Mouse (Mus musculus) heart, postnatal 36 days (tissue): Measurements from ENCODE around the gene Ppp1r12c. TPM values are rescaled to one million over a fixed set of nuclear protein-coding genes. Genes with fewer than 3 reads are reported as not detected.
A peak's percentile ranks its signal among the peaks of the same experiment; 100 is the strongest.
"Not testable (repeated sequence)": the region's sequence is repeated elsewhere in the genome, so short reads cannot be mapped to it uniquely, and the experiment has no call there.

Source experiments
- DNase-seq, 2 experiments: peaks; one replicate each; pipeline ENCODE4 v3.0.0; 2021 to 2022
- intact Hi-C: fragments of 180-260 bp; cut with DNase I; formaldehyde crosslinking; loops from one replicate; pipeline ENCODE4 v1.15.1; 2025
- total RNA-seq, 2 experiments: library from RNA; stranded (reverse); gene quantifications; 2 replicates each; pipeline ENCODE4 v1.2.3; 2021

Gene Ppp1r12c
- 10 to 100 TPM; 59.7 to 62.2 TPM for total RNA-seq

- intact Hi-C loops: no loop called here
- DNase-seq: peak; percentile 96 to 98
Observed at GRCm38 (mm10) chr7:4501558-4502397, at the start of gene Ppp1r12c. Gene Ppp1r12c (minus strand): TSS chr7:4501680.

- DNase-seq: no peak
- intact Hi-C loops: no loop called here
Observed at GRCm38 (mm10) chr7:4547221-4547641, 45.8 kb upstream of the Ppp1r12c start, which contains the start of gene Syt5. Gene Syt5 (minus strand): TSS chr7:4547541.

- peak; percentile 30 to 56 for DNase-seq
- intact Hi-C loops: no loop called here
Observed at GRCm38 (mm10) chr7:4546591-4547131, 45.2 kb upstream of the Ppp1r12c start.

- intact Hi-C loops: no loop called here
- no peak for DNase-seq
Observed at GRCm38 (mm10) chr7:4546050-4546449, 44.6 kb upstream of the Ppp1r12c start.

- DNase-seq: no peak
- intact Hi-C loops: no loop called here
Observed at GRCm38 (mm10) chr7:4542013-4542412, 40.5 kb upstream of the Ppp1r12c start.

- intact Hi-C loops: no loop called here
- no peak for DNase-seq
Observed at GRCm38 (mm10) chr7:4541344-4541743, 39.9 kb upstream of the Ppp1r12c start.

GRCm38 (mm10) chr7:4539019-4539418 is 37.5 kb upstream of the Ppp1r12c start:
- no peak for DNase-seq
- intact Hi-C loops: no loop called here

GRCm38 (mm10) chr7:4537181-4537580 is 35.7 kb upstream of the Ppp1r12c start:
- no peak for DNase-seq
- intact Hi-C loops: no loop called here

- intact Hi-C loops: no loop called here
- DNase-seq: no peak
Observed at GRCm38 (mm10) chr7:4536369-4536768, 34.9 kb upstream of the Ppp1r12c start.

GRCm38 (mm10) chr7:4532005-4532729 is 30.7 kb upstream of the Ppp1r12c start, which contains the start of gene Dnaaf3:
Gene Dnaaf3 (minus strand): TSS chr7:4532453.
- DNase-seq: peak in 1 of 2 experiments; percentile 45
- intact Hi-C loops: no loop called here

- DNase-seq, intact Hi-C loops: not testable (repeated sequence)
Observed at GRCm38 (mm10) chr7:4530166-4530565, 28.7 kb upstream of the Ppp1r12c start.

- intact Hi-C loops: no loop called here
- DNase-seq: no peak
Observed at GRCm38 (mm10) chr7:4527302-4527689, 25.8 kb upstream of the Ppp1r12c start.

- intact Hi-C loops: no loop called here
- DNase-seq: peak; percentile 77 to 81
Observed at GRCm38 (mm10) chr7:4526341-4527301, 25.1 kb upstream of the Ppp1r12c start.

- intact Hi-C loops: loop anchor here (1.0 to 2.0 kb wide), 2 partner anchors 46 to 93 kb away; no protein-coding TSS in a partner anchor
- DNase-seq: peak; percentile 60 to 68
Observed at GRCm38 (mm10) chr7:4524212-4524922, 22.9 kb upstream of the Ppp1r12c start, which contains the start of gene Tnni3. Gene Tnni3 (minus strand): TSS chr7:4524229.

- DNase-seq: no peak
- intact Hi-C loops: loop anchor here (1.0 to 2.0 kb wide), 2 partner anchors 45 to 92 kb away; no protein-coding TSS in a partner anchor
Observed at GRCm38 (mm10) chr7:4523205-4524130, 22.0 kb upstream of the Ppp1r12c start.

GRCm38 (mm10) chr7:4522292-4522691 is 20.8 kb upstream of the Ppp1r12c start:
- DNase-seq: no peak

GRCm38 (mm10) chr7:4521231-4522003 is 19.9 kb upstream of the Ppp1r12c start:
- peak in 1 of 2 experiments; percentile 41 for DNase-seq
- intact Hi-C loops: no loop called here

More at GRCm38 (mm10) chr7:4522292-4522691, 20.8 kb upstream of the Ppp1r12c start:
- intact Hi-C loops: no loop called here
